Mouse (Mus musculus) testis, postnatal 10 days (tissue): ENCODE results near the gene Tmem270.
"Not testable (repeated sequence)": the region's sequence is repeated elsewhere in the genome, so short reads cannot be mapped to it uniquely, and the experiment has no call there.

Experiments used
- DNase-seq: peaks from one replicate; pipeline ENCODE4 v3.0.0; 2021; ENCODE audit warnings: low spot score

Tmem270 gene

GRCm38 (mm10) chr5:134906633-134907032, at the start of gene Tmem270:
TSS of gene Tmem270 (minus strand) at chr5:134906733.
- DNase-seq, result no peak

- no peak for DNase-seq
Measured at GRCm38 (mm10) chr5:134955491-134955890, 49.0 kb upstream of the Tmem270 start.

- DNase-seq, result no peak
Measured at GRCm38 (mm10) chr5:134951053-134951884, 44.7 kb upstream of the Tmem270 start.

- no peak for DNase-seq
Measured at GRCm38 (mm10) chr5:134948085-134948439, 41.5 kb upstream of the Tmem270 start.

- DNase-seq, result no peak
Measured at GRCm38 (mm10) chr5:134947420-134948084, 41.0 kb upstream of the Tmem270 start.

- DNase-seq, result no peak
Measured at GRCm38 (mm10) chr5:134946857-134947255, 40.3 kb upstream of the Tmem270 start, which contains the start of gene Cldn4. TSS of gene Cldn4 (minus strand) at chr5:134946934.

GRCm38 (mm10) chr5:134946063-134946856, 39.7 kb upstream of the Tmem270 start:
- DNase-seq, result no peak

- DNase-seq, result no peak
Measured at GRCm38 (mm10) chr5:134945266-134945959, 38.9 kb upstream of the Tmem270 start.

GRCm38 (mm10) chr5:134944179-134944578, 37.6 kb upstream of the Tmem270 start:
- DNase-seq, result no peak

GRCm38 (mm10) chr5:134942740-134943139, 36.2 kb upstream of the Tmem270 start:
- DNase-seq, result no peak

- no peak for DNase-seq
Measured at GRCm38 (mm10) chr5:134941472-134942209, 35.1 kb upstream of the Tmem270 start.

- DNase-seq, result not testable (repeated sequence)
Measured at GRCm38 (mm10) chr5:134939554-134939953, 33.0 kb upstream of the Tmem270 start.

GRCm38 (mm10) chr5:134939069-134939468, 32.5 kb upstream of the Tmem270 start:
- no peak for DNase-seq

- no peak for DNase-seq
Measured at GRCm38 (mm10) chr5:134936626-134937185, 30.2 kb upstream of the Tmem270 start.

GRCm38 (mm10) chr5:134936051-134936450, 29.5 kb upstream of the Tmem270 start:
- no peak for DNase-seq

- no peak for DNase-seq
Measured at GRCm38 (mm10) chr5:134934666-134935065, 28.1 kb upstream of the Tmem270 start.

- DNase-seq, result not testable (repeated sequence)
Measured at GRCm38 (mm10) chr5:134933686-134934085, 27.2 kb upstream of the Tmem270 start.

GRCm38 (mm10) chr5:134933281-134933680, 26.7 kb upstream of the Tmem270 start:
- no peak for DNase-seq

GRCm38 (mm10) chr5:134932903-134933276, 26.4 kb upstream of the Tmem270 start:
- peak; percentile 78 for DNase-seq

GRCm38 (mm10) chr5:134932179-134932902, 25.8 kb upstream of the Tmem270 start, which contains the start of gene Mettl27:
TSS of gene Mettl27 (plus strand) at chr5:134932368.
- peak; percentile 95 for DNase-seq
